Comparison of ENCODE assay signal across 8 mouse cellular contexts in the genomic region with DNA sequence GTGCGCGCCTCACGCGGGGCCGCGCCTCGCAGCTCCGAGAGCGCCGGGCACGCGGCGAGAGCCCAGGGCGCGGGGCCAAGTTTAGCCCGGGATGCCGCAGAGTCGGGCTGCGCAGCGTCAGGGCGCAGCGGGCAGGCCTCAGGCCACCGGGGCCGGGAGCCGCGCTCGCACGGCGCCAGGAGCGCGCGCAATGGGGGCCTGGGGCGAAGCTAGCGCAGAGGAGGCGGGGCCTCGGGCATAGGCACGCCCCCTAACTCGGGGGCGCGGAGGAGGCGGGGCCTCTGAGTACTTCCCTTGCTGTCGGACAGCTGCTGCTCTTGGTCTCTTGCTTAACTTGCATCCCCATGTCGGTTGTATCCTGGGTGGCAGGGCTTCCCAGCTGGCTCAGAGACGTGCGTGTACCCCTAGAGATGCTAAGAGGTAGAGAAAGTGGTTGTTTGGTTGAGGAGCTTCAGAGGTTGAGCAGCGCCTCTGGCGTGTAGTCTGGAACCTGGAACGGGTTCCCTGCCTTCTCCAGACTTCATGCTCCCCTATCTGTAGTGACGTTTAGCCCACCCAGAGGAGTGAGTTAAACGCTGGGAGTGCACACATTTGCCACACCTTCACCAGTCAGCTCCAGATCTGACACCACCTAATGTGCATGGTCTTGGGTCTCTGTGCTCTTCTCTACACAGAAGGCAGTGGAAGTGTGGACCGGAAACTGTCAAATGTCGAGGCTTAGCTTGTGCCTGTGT. TPM values are rescaled to one million over a fixed set of nuclear protein-coding genes. Genes with fewer than 3 reads are reported as not detected.
A peak's percentile ranks its signal among the peaks of the same experiment; 100 is the strongest.
DNase-seq lines count a peak whose midpoint lies in the region; ATAC-seq and TF ChIP-seq lines count a peak whose summit lies in the region.

A gene (minus strand): TSS at position 171 of the 734 bp plus-strand sequence.

- peak within 1 kb of the TSS; percentile 70 for H3K9ac ChIP-seq in hindbrain, embryonic 11.5 days (ENCODE audit: low read depth, low read length)
- H3K9ac ChIP-seq in lung, embryonic 16.5 days (ENCODE audit: low read length): peak within 1 kb of the TSS; percentile 90

- TF ChIP-seq CTCF in thymus, adult 2 months (IDR thresholded peaks at IDR 0.05; ENCODE audit: borderline replicate concordance, control insufficient read depth, extremely low read depth, insufficient read depth, low read length, poor library complexity): no peak

- H3K4me3 ChIP-seq in hindbrain, embryonic 11.5 days (ENCODE audit: low read depth, low read length): peak within 1 kb of the TSS; percentile 53
- H3K4me3 ChIP-seq in lung, embryonic 16.5 days (ENCODE audit: low read length): peak within 1 kb of the TSS; percentile 72
- peak within 1 kb of the TSS; percentile 95 for H3K4me3 ChIP-seq in thymus, adult 2 months (ENCODE audit: control insufficient read depth, insufficient read depth, low read length)

- WGBS in hindbrain, embryonic 11.5 days: 7% methylated on average over 43 of the region's 52 CpGs
- 3% methylated on average over 52 of the region's 52 CpGs for WGBS in lung, embryonic 16.5 days
- under 1% methylated on average over 52 of the region's 52 CpGs for WGBS in thymus, adult 2 months

- H3K4me2 ChIP-seq in hindbrain, embryonic 11.5 days (replicated peaks; ENCODE audit: low read depth, low read length): peak within 1 kb of the TSS; percentile 67
- peak within 1 kb of the TSS; percentile 78 for H3K4me2 ChIP-seq in lung, embryonic 16.5 days (ENCODE audit: low read depth, low read length)

- peak; percentile 94 for DNase-seq in Muller cell, postnatal 12 days (ENCODE audit: inconsistent ontology term)
- peak; percentile 92 to 94 for DNase-seq in cerebellum, postnatal 10 days
- DNase-seq in frontal cortex, postnatal 10 days (ENCODE audit: low spot score in 2 of 2): peak; percentile 75 to 85
- DNase-seq in hindbrain, embryonic 11.5 days (ENCODE audit: low spot score): peak; percentile 95
- DNase-seq in layer of hippocampus, adult 9-11 months: peak; percentile 87
- DNase-seq in ovary, adult 18-20 months (ENCODE audit: low spot score): peak; percentile 88
- DNase-seq in thymus, adult 2 months: peak; percentile 96

- H3K4me1 ChIP-seq in hindbrain, embryonic 11.5 days (replicated peaks; ENCODE audit: control insufficient read depth, insufficient read depth, low read length): no peaks in the 10 kb centered on the region
- H3K4me1 ChIP-seq in lung, embryonic 16.5 days (replicated peaks; ENCODE audit: control insufficient read depth, insufficient read depth, low read length): peaks cover 39% of the 10 kb centered on the region
- peaks cover 51% of the 10 kb centered on the region for H3K4me1 ChIP-seq in thymus, adult 2 months (replicated peaks; ENCODE audit: control insufficient read depth, insufficient read depth, low read length)

- H3K27ac ChIP-seq in hindbrain, embryonic 11.5 days (ENCODE audit: low read depth, low read length): peak within 1 kb of the TSS; percentile 79
- H3K27ac ChIP-seq in lung, embryonic 16.5 days (ENCODE audit: low read length): peak within 1 kb of the TSS; percentile 99
- peak within 1 kb of the TSS; percentile 100 for H3K27ac ChIP-seq in thymus, adult 2 months (ENCODE audit: control insufficient read depth, insufficient read depth, low read length)

- H3K9me3 ChIP-seq in hindbrain, embryonic 11.5 days (ENCODE audit: control insufficient read depth, low read length): no peaks in the 10 kb centered on the region
- no peaks in the 10 kb centered on the region for H3K9me3 ChIP-seq in lung, embryonic 16.5 days (ENCODE audit: control insufficient read depth, low read length)

- H3K36me3 ChIP-seq in hindbrain, embryonic 11.5 days (ENCODE audit: control insufficient read depth, insufficient read depth, low read length): no peaks in the 10 kb centered on the region
- no peaks in the 10 kb centered on the region for H3K36me3 ChIP-seq in lung, embryonic 16.5 days (ENCODE audit: control insufficient read depth, insufficient read depth, low read length)
- H3K36me3 ChIP-seq in thymus, adult 2 months (ENCODE audit: control insufficient read depth, insufficient read depth, low read length): no peaks in the 10 kb centered on the region

- TF ChIP-seq POLR2A in thymus, adult 2 months (IDR thresholded peaks at IDR 0.05; ENCODE audit: control insufficient read depth, extremely low read depth, insufficient read depth, low read length, poor library complexity): peak; percentile 99

- peak; percentile 92 for ATAC-seq in hindbrain, embryonic 11.5 days (ENCODE audit: low FRiP score)
- ATAC-seq in lung, embryonic 16.5 days (ENCODE audit: low read depth): peak; percentile 88

- no peaks in the 10 kb centered on the region for H3K27me3 ChIP-seq in hindbrain, embryonic 11.5 days (ENCODE audit: control insufficient read depth, insufficient read depth, low read length)
- H3K27me3 ChIP-seq in lung, embryonic 16.5 days (ENCODE audit: control insufficient read depth, insufficient read depth, low read depth, low read length): no peaks in the 10 kb centered on the region
- H3K27me3 ChIP-seq in thymus, adult 2 months (ENCODE audit: control insufficient read depth, insufficient read depth, low read length): no peaks in the 10 kb centered on the region

RNA-seq across cellular contexts. Expression of the gene that starts here (rescaled TPM):
- polyA plus RNA-seq in hindbrain, embryonic 11.5 days (2014; fragmentation: Nextera tagmentation; extraction: Ambion mirVana): 2.1 and 2.8 TPM in 2 replicates
- polyA plus RNA-seq in lung, embryonic 16.5 days (2015; fragmentation: Nextera tagmentation; extraction: Ambion mirVana): 38.3 and 39.6 TPM in 2 replicates
- polyA plus RNA-seq in thymus, adult 2 months (2012; rRNA removed): 138 and 152 TPM in 2 replicates

Comparison
In these comparisons a context has a peak if more than half of its experiments do, and no peak if none do; other contexts are left out.
1. Peak in every context shown above with its lines: DNase-seq, ATAC-seq, H3K4me3 ChIP-seq and H3K27ac ChIP-seq.
2. RNA of the gene that starts here (polyA plus RNA-seq): 138 to 152 TPM in thymus, adult 2 months and 38.3 to 39.6 TPM in lung, embryonic 16.5 days; 2.1 to 2.8 TPM in hindbrain, embryonic 11.5 days; every median in the first group is over 10 times any median in the second.